Mouse (Mus musculus) kidney, postnatal 10 days (tissue): ENCODE data around the gene Pex13.

Source experiments
- DNase-seq: peaks from one replicate; pipeline ENCODE4 v3.0.0; 2021; ENCODE audit warnings: mixed read lengths

Pex13 gene

GRCm38 (mm10) chr11:23665798-23666501 lies at the start of gene Pex13:
TSS of gene Pex13 (minus strand) at chr11:23665959.
- DNase-seq, result peak; percentile 98

- DNase-seq, result no peak
Measured at GRCm38 (mm10) chr11:23712299-23712698, 46.5 kb upstream of the Pex13 start.

GRCm38 (mm10) chr11:23704604-23705294 lies 39.0 kb upstream of the Pex13 start:
- no peak for DNase-seq

- DNase-seq, result no peak
Measured at GRCm38 (mm10) chr11:23701831-23702230, 36.1 kb upstream of the Pex13 start.

GRCm38 (mm10) chr11:23699414-23700095 lies 33.8 kb upstream of the Pex13 start:
- no peak for DNase-seq

GRCm38 (mm10) chr11:23698526-23698925 lies 32.8 kb upstream of the Pex13 start:
- no peak for DNase-seq

- DNase-seq, result no peak
Measured at GRCm38 (mm10) chr11:23695847-23696246, 30.1 kb upstream of the Pex13 start.

GRCm38 (mm10) chr11:23693286-23693685 lies 27.5 kb upstream of the Pex13 start:
- no peak for DNase-seq

- DNase-seq, result no peak
Measured at GRCm38 (mm10) chr11:23688060-23688459, 22.3 kb upstream of the Pex13 start.

- DNase-seq, result no peak
Measured at GRCm38 (mm10) chr11:23686671-23687070, 20.9 kb upstream of the Pex13 start.

- DNase-seq, result no peak
Measured at GRCm38 (mm10) chr11:23682561-23682960, 16.8 kb upstream of the Pex13 start.

GRCm38 (mm10) chr11:23680435-23680950 lies 14.7 kb upstream of the Pex13 start:
- DNase-seq, result no peak

- DNase-seq, result peak; percentile 75
Measured at GRCm38 (mm10) chr11:23679044-23679642, 13.4 kb upstream of the Pex13 start.

GRCm38 (mm10) chr11:23676100-23676499 lies 10.3 kb upstream of the Pex13 start:
- DNase-seq, result no peak

- DNase-seq, result no peak
Measured at GRCm38 (mm10) chr11:23672256-23672749, 6.5 kb upstream of the Pex13 start.

GRCm38 (mm10) chr11:23667128-23667527 lies 1.4 kb upstream of the Pex13 start:
- DNase-seq, result peak; percentile 27

- no peak for DNase-seq
Measured at GRCm38 (mm10) chr11:23666526-23666925, 767 bp upstream of the Pex13 start.

GRCm38 (mm10) chr11:23665311-23665786 lies 410 bp downstream of the Pex13 start, which contains the start of gene Pus10:
TSS of gene Pus10 (plus strand) at chr11:23665674.
- DNase-seq, result peak; percentile 70

GRCm38 (mm10) chr11:23664232-23664631 lies 1.5 kb downstream of the Pex13 start:
- DNase-seq, result no peak

- no peak for DNase-seq
Measured at GRCm38 (mm10) chr11:23657791-23658190, 8.0 kb downstream of the Pex13 start.

- no peak for DNase-seq
Measured at GRCm38 (mm10) chr11:23653666-23654065, 12.1 kb downstream of the Pex13 start.

- DNase-seq, result no peak
Measured at GRCm38 (mm10) chr11:23647835-23648234, 17.9 kb downstream of the Pex13 start.

- DNase-seq, result no peak
Measured at GRCm38 (mm10) chr11:23647431-23647830, 18.3 kb downstream of the Pex13 start.
